Mouse (Mus musculus) kidney, embryonic 14.5 days (tissue): ENCODE results near the gene Ephb1. TPM values are rescaled to one million over a fixed set of nuclear protein-coding genes. Genes with fewer than 3 reads are reported as not detected.

Source experiments
- ATAC-seq: fragments of 200-750 bp; cut with Nextera tagmentation; 2 replicates; pipeline ENCODE4 v1.8.0; 2017; ENCODE audit warnings: moderate number of reproducible peaks, mild to moderate bottlenecking, moderate TSS enrichment, moderate library complexity; ENCODE audit not compliant: low FRiP score, low TSS enrichment
- H3K27ac ChIP-seq: fragments of 300-500 bp; sonication (generic); 2 replicates; pipeline ENCODE4 v1.5.1; 2014; ENCODE audit warnings: low read depth, mild to moderate bottlenecking, low read length, moderate library complexity, mixed read lengths
- H3K27me3 ChIP-seq: fragments of 300-500 bp; sonication (generic); 2 replicates; pipeline ENCODE4 v1.6.1; 2014; ENCODE audit warnings: mild to moderate bottlenecking, low read length; ENCODE audit not compliant: control insufficient read depth, insufficient read depth
- H3K36me3 ChIP-seq: fragments of 300-500 bp; sonication (generic); 2 replicates; pipeline ENCODE4 v1.6.1; 2014; ENCODE audit warnings: low read length, mixed read lengths; ENCODE audit not compliant: control insufficient read depth, insufficient read depth
- H3K4me1 ChIP-seq: fragments of 300-500 bp; sonication (generic); 2 replicates; pipeline ENCODE4 v1.6.1; 2014; ENCODE audit warnings: low read length, mixed read lengths; ENCODE audit not compliant: control insufficient read depth, insufficient read depth
- H3K4me2 ChIP-seq: fragments of 300-500 bp; sonication (generic); replicated peaks from 2 replicates; pipeline ENCODE4 v1.6.1; 2014; ENCODE audit warnings: low read depth, mild to moderate bottlenecking, low read length
- H3K4me3 ChIP-seq: fragments of 300-500 bp; sonication (generic); 2 replicates; pipeline ENCODE4 v1.5.1; 2014; ENCODE audit warnings: mild to moderate bottlenecking, low read length
- H3K9ac ChIP-seq: fragments of 300-500 bp; sonication (generic); 2 replicates; pipeline ENCODE4 v1.6.1; 2014; ENCODE audit warnings: low read depth, mild to moderate bottlenecking, low read length, moderate library complexity
- H3K9me3 ChIP-seq: fragments of 300-500 bp; sonication (generic); 2 replicates; pipeline ENCODE4 v1.6.1; 2016; ENCODE audit warnings: low read length; ENCODE audit not compliant: control insufficient read depth
- WGBS: fragments of 180-500 bp; shearing (Covaris S2); extraction: QIAGEN DNeasy Blood & Tissue Kit; methylation state at CpG from one replicate; pipeline ENCODE4 v1.1.7; 2014; 5-methylcytosine and 5-hydroxymethylcytosine counted together
- polyA plus RNA-seq: library from polyadenylated mRNA; unstranded; fragments of >200 nt; fragmentation: Nextera tagmentation; extraction: Ambion mirVana; gene quantifications from 2 replicates; pipeline ENCODE4 v1.2.1, GENCODE M21; 2014

Ephb1 gene
- polyA plus RNA-seq, 1 experiment from 2014 or later: 4.9 TPM

DNA sequence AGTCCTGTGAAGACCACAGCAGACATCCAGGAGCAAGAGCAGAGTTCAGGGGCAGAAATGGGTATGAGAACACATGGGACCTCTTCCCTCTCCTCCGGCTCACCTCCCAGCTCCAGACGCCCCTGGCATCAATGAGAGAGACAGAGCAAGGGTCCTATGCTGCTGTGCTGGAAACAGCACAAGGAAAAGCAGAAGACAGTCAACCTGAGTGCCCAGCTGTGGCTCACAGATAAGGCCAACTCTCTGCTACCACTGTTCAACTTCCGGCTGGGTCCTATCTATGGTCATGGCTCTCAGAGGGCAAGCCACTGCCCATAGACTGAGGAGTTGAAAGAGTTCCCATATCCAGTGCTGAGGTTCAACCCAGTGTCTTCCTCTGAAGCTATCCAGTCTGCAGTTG lies 7.7 kb downstream of the Ephb1 start:
- ATAC-seq: no peak
- Histone ChIP-seq H3K36me3 (no peaks in the 10 kb centered on the region), H3K4me3 (no peak overlapping the region), H3K27me3 (peaks cover 41% of the 10 kb centered on the region), H3K4me2 (no peak overlapping the region), H3K9me3 (no peaks in the 10 kb centered on the region), H3K27ac (no peak overlapping the region), H3K9ac (no peak overlapping the region), H3K4me1 (no peaks in the 10 kb centered on the region)
- 83% methylated on average over 3 of the region's 3 CpGs for WGBS

GRCm38 (mm10) chr9:102345474-102345873 lies 9.0 kb downstream of the Ephb1 start:
- Histone ChIP-seq H3K36me3 (no peaks in the 10 kb centered on the region), H3K4me2 (no peak overlapping the region), H3K9me3 (no peaks in the 10 kb centered on the region), H3K27ac (no peak overlapping the region), H3K4me1 (no peaks in the 10 kb centered on the region), H3K4me3 (no peak overlapping the region), H3K9ac (no peak overlapping the region), H3K27me3 (peaks cover 28% of the 10 kb centered on the region)
- WGBS: 76% methylated on average over 6 of the region's 6 CpGs
- ATAC-seq: no peak

- Histone ChIP-seq H3K4me2 (no peak overlapping the region), H3K4me3 (no peak overlapping the region), H3K27ac (no peak overlapping the region), H3K27me3 (peaks cover 25% of the 10 kb centered on the region), H3K9me3 (no peaks in the 10 kb centered on the region), H3K36me3 (no peaks in the 10 kb centered on the region), H3K4me1 (no peaks in the 10 kb centered on the region), H3K9ac (no peak overlapping the region)
- WGBS: 80% methylated on average over 9 of the region's 9 CpGs
- ATAC-seq: no peak
Measured at GRCm38 (mm10) chr9:102345047-102345446, 9.4 kb downstream of the Ephb1 start.

GRCm38 (mm10) chr9:102344086-102344930 lies 10.2 kb downstream of the Ephb1 start:
- Histone ChIP-seq H3K36me3 (no peaks in the 10 kb centered on the region), H3K4me2 (no peak overlapping the region), H3K27me3 (peaks cover 18% of the 10 kb centered on the region), H3K27ac (no peak overlapping the region), H3K9ac (no peak overlapping the region), H3K4me3 (no peak overlapping the region), H3K9me3 (no peaks in the 10 kb centered on the region), H3K4me1 (no peaks in the 10 kb centered on the region)
- WGBS: 87% methylated on average over 10 of the region's 10 CpGs
- ATAC-seq: no peak

GRCm38 (mm10) chr9:102343061-102343460 lies 11.4 kb downstream of the Ephb1 start:
- Histone ChIP-seq H3K4me1 (no peaks in the 10 kb centered on the region), H3K27me3 (peaks cover 10% of the 10 kb centered on the region), H3K4me2 (no peak overlapping the region), H3K36me3 (no peaks in the 10 kb centered on the region), H3K9ac (no peak overlapping the region), H3K9me3 (no peaks in the 10 kb centered on the region), H3K27ac (no peak overlapping the region), H3K4me3 (no peak overlapping the region)
- 93% methylated on average over 9 of the region's 9 CpGs for WGBS
- no peak for ATAC-seq

- Histone ChIP-seq H3K27ac (no peak overlapping the region), H3K36me3 (no peaks in the 10 kb centered on the region), H3K4me2 (no peak overlapping the region), H3K4me1 (no peaks in the 10 kb centered on the region), H3K27me3 (peaks cover 7% of the 10 kb centered on the region), H3K9ac (no peak overlapping the region), H3K4me3 (no peak overlapping the region), H3K9me3 (no peaks in the 10 kb centered on the region)
- ATAC-seq: no peak
- 62% methylated on average over 3 of the region's 3 CpGs for WGBS
Measured at GRCm38 (mm10) chr9:102342026-102342425, 12.5 kb downstream of the Ephb1 start.

GRCm38 (mm10) chr9:102340768-102341167 lies 13.7 kb downstream of the Ephb1 start:
- no peaks in the 10 kb centered on the region; the same call in 1 of the 2 replicates for H3K27me3 ChIP-seq
- no peak for ATAC-seq
- H3K9ac ChIP-seq: no peak overlapping the region
- 89% methylated on average over 19 of the region's 19 CpGs for WGBS
- H3K4me3 ChIP-seq: no peak overlapping the region
- H3K27ac ChIP-seq: no peak overlapping the region
- H3K4me2 ChIP-seq: no peak overlapping the region
- H3K9me3 ChIP-seq: no peaks in the 10 kb centered on the region
- H3K36me3 ChIP-seq: no peaks in the 10 kb centered on the region
- no peaks in the 10 kb centered on the region for H3K4me1 ChIP-seq

DNA sequence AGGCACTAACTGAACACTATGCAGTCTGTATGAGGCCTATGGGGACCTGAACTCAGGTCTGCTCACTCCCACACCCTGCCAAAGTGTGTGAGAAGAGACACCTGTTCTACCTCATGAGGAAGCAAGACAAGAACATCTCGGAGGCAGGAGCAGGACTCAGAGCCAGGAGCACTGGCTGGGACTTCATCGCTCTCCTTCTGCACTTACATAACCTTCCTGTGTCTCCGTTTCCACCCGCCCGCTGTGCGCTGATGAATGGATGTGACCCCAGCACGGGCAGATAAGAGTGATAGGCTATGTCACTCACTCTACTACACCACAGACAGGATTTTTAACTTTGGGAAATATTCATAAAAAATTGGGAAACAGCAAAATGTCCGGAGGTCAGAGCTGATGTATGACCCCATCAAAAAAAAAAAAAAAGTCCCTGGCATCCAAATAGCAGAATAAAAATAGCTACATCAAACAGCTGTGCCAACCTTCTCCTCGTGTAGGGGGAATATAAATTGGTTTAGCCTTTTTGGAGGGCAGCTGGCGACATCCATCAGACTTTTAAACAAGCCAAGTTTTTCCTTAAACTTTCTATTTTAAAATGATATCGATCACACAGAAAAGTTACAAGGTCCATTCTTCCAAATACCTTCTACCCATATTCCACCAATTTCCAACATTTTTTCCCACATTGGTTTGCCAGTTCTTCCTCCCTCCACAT lies 18.8 kb downstream of the Ephb1 start:
- Histone ChIP-seq H3K9ac (no peak overlapping the region), H3K36me3 (no peaks in the 10 kb centered on the region), H3K4me1 (no peaks in the 10 kb centered on the region), H3K27ac (no peak overlapping the region), H3K9me3 (no peaks in the 10 kb centered on the region), H3K4me3 (no peak overlapping the region), H3K27me3 (no peaks in the 10 kb centered on the region), H3K4me2 (no peak overlapping the region)
- WGBS: 82% methylated on average over 11 of the region's 11 CpGs
- ATAC-seq: no peak
